Mouse (Mus musculus) embryonic fibroblast, embryonic 13.5 days (primary cell): Measurements from ENCODE around the gene 4930503B20Rik. TPM values are rescaled to one million over a fixed set of nuclear protein-coding genes. Genes with fewer than 3 reads are reported as not detected.

ENCODE experiments used
- H3K27ac ChIP-seq: 2 replicates; pipeline ENCODE4 v1.5.1; 2012; ENCODE audit warnings: low read length, control low read depth, inconsistent platforms; ENCODE audit not compliant: insufficient read depth
- H3K4me1 ChIP-seq: 2 replicates; pipeline ENCODE4 v1.6.1; 2011; ENCODE audit warnings: low read length; ENCODE audit not compliant: control insufficient read depth, insufficient read depth
- H3K4me3 ChIP-seq: 2 replicates; pipeline ENCODE4 v1.5.1; 2011; ENCODE audit warnings: mild to moderate bottlenecking, control low read depth, low read length; ENCODE audit not compliant: insufficient read depth
- CTCF ChIP-seq: IDR thresholded peaks from 2 replicates; pipeline ENCODE4 v1.5.1; 2011; ENCODE audit warnings: mild to moderate bottlenecking, control low read depth, low read length, moderate library complexity, borderline replicate concordance; ENCODE audit not compliant: insufficient read depth
- POLR2A ChIP-seq: IDR thresholded peaks from 2 replicates; pipeline ENCODE4 v1.6.1; 2011; ENCODE audit warnings: low read depth, mild to moderate bottlenecking, control low read depth, low read length, moderate library complexity
- polyA plus RNA-seq: library from polyadenylated mRNA; stranded (reverse); fragments of >200 nt; gene quantifications from 2 replicates; pipeline ENCODE4 v1.2.4, GENCODE M21; 2011; ENCODE audit warnings: low read depth; ENCODE audit not compliant: missing spikeins, insufficient read length

The 4930503B20Rik gene
- polyA plus RNA-seq, 1 experiment: 0.56 TPM

- TF ChIP-seq POLR2A: no peak
- no peak for TF ChIP-seq CTCF
- Histone ChIP-seq H3K4me3 (no peak overlapping the region), H3K27ac (no peak overlapping the region), H3K4me1 (peaks cover 5% of the 10 kb centered on the region; the same call in 1 of the 2 replicates)
Measured at GRCm38 (mm10) chr3:146680625-146681024, 29.5 kb upstream of the 4930503B20Rik start.

GRCm38 (mm10) chr3:146679646-146680045 is 28.5 kb upstream of the 4930503B20Rik start:
- Histone ChIP-seq H3K27ac (no peak overlapping the region), H3K4me1 (peaks cover 5% of the 10 kb centered on the region; the same call in 1 of the 2 replicates), H3K4me3 (no peak overlapping the region)
- no peak for TF ChIP-seq POLR2A
- TF ChIP-seq CTCF: no peak

GRCm38 (mm10) chr3:146676193-146676592 is 25.1 kb upstream of the 4930503B20Rik start:
- TF ChIP-seq CTCF (no peak), POLR2A (no peak)
- Histone ChIP-seq H3K4me1 (no peaks in the 10 kb centered on the region), H3K27ac (peak overlapping the region; percentile 9), H3K4me3 (no peak overlapping the region)

- peak overlapping the region; percentile 89 for H3K27ac ChIP-seq
- H3K4me3 ChIP-seq: no peak overlapping the region
- no peak for TF ChIP-seq POLR2A
- TF ChIP-seq CTCF: no peak
- H3K4me1 ChIP-seq: no peaks in the 10 kb centered on the region
Measured at GRCm38 (mm10) chr3:146675101-146675500, 24.0 kb upstream of the 4930503B20Rik start.

GRCm38 (mm10) chr3:146671121-146671520 is 20.0 kb upstream of the 4930503B20Rik start:
- Histone ChIP-seq H3K27ac (0 out of 2 replicates have a peak overlapping the region, but pooled peaks have one; percentile 13), H3K4me3 (no peak overlapping the region), H3K4me1 (no peaks in the 10 kb centered on the region)
- TF ChIP-seq CTCF (no peak), POLR2A (no peak)

- no peak overlapping the region for H3K27ac ChIP-seq
- TF ChIP-seq CTCF (no peak), POLR2A (no peak)
- H3K4me1 ChIP-seq: no peaks in the 10 kb centered on the region
- no peak overlapping the region for H3K4me3 ChIP-seq
Measured at GRCm38 (mm10) chr3:146661907-146662306, 10.8 kb upstream of the 4930503B20Rik start.

- Histone ChIP-seq H3K4me1 (no peaks in the 10 kb centered on the region), H3K4me3 (no peak overlapping the region), H3K27ac (no peak overlapping the region)
- TF ChIP-seq POLR2A: no peak
- no peak for TF ChIP-seq CTCF
Measured at GRCm38 (mm10) chr3:146661001-146661400, 9.9 kb upstream of the 4930503B20Rik start.

GRCm38 (mm10) chr3:146659321-146659720 is 8.2 kb upstream of the 4930503B20Rik start:
- Histone ChIP-seq H3K4me1 (no peaks in the 10 kb centered on the region; the same call in 1 of the 2 replicates), H3K27ac (no peak overlapping the region), H3K4me3 (no peak overlapping the region)
- TF ChIP-seq CTCF: no peak
- TF ChIP-seq POLR2A: no peak

GRCm38 (mm10) chr3:146658061-146658639 is 7.0 kb upstream of the 4930503B20Rik start:
- no peaks in the 10 kb centered on the region; the same call in 1 of the 2 replicates for H3K4me1 ChIP-seq
- no peak overlapping the region for H3K27ac ChIP-seq
- TF ChIP-seq CTCF: no peak
- TF ChIP-seq POLR2A: no peak
- no peak overlapping the region for H3K4me3 ChIP-seq

- Histone ChIP-seq H3K27ac (no peak overlapping the region), H3K4me3 (no peak overlapping the region), H3K4me1 (no peaks in the 10 kb centered on the region; the same call in 1 of the 2 replicates)
- no peak for TF ChIP-seq POLR2A
- TF ChIP-seq CTCF: no peak
Measured at GRCm38 (mm10) chr3:146657433-146657832, 6.3 kb upstream of the 4930503B20Rik start.
